Mouse (Mus musculus): ENCODE data around the gene Igf2bp3.
"Not testable (repeated sequence)": the region's sequence is repeated elsewhere in the genome, so short reads cannot be mapped to it uniquely, and the experiment has no call there.

The Igf2bp3 gene

DNA sequence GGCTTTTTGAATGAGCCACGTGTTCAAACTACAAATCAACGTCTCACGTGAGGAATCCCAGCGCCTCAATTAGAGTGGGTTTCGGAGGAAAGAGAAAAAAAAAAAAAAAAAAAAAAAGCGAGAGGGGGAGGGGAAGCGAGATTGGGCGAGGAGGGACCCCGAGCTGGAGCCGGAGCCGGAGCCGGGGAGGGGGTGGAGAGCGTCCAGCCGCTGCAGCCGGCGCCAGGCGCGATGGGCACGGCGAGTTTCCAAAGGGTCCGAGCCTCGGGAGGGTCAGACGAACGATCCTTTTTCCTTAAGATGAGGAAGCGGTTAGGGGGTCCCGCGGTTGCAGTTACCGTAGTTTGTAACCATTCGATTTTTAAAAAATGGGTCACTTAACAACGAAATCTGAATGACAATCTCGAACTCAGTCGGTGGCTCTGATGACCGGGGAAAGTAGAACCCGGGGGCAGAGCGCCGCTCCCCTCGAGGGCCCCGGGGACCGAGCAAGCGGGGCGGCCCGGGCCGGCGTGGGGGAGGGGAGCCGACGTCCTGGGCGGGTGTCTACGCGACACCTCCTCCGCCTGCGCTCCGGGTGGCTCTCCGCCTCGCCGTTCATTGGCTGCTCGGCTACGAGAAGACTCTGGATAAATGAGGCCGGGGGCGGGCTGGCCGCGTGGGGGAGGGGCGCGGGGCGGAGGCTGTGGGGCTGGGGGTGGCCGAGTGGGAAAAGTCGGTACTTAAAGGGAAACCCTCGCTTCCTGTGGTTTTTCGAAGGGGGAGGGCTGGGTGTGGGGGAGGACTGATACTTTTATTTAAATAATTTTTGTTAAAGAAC lies at the start of gene Igf2bp3:
TSS of gene Igf2bp3 (minus strand) at position 30 of the 820 bp plus-strand sequence.
- DNase-seq (ENCODE audit: low spot score): no peak

- DNase-seq (ENCODE audit: low spot score): not testable (repeated sequence)
These were observed 49.7 kb upstream of the Igf2bp3 start for GRCm38 (mm10) chr6:49264446-49264845.

GRCm38 (mm10) chr6:49263847-49264243 lies 49.1 kb upstream of the Igf2bp3 start, which contains the start of gene Tra2a:
TSS of gene Tra2a (minus strand) at chr6:49264033.
- DNase-seq (ENCODE audit: low spot score): peak; percentile 85

DNA sequence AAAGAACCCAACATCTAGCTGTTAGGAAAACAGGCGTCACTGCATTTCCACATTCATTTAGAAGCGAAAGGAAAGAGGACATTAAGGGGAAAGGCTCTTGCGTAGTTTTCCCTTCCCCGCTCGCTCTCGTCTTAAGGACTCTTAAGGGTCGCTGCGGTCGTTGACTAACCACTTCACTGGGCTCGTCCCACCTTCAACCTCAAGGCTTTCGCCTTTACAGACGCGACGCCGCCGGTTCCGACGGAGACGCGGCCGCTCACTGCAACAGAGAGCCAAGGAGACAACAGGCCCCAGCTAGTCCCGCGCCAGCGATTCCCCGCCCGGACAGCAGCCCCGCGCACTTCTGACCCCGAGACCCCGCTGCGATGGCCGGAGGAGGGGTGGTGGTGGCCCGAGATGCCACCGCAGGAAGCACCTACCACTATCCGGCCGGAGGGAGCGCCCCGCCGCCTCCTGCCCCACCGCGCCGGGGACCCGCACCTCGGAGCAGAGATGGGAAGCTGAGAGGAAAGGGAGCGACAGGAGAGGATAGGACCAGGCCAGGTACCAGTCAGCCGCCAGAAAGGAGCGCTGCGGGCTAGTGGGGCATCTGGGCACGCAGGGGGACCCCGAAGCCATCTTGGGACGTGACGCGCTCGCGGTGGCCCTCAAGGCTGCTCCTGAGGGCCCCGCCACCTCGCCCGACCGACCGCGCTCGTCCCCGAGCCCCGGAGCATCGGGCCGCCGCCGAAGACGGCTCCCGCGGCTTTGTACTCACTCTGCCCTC lies 48.5 kb upstream of the Igf2bp3 start:
- DNase-seq (ENCODE audit: low spot score): peak; percentile 10

- DNase-seq (ENCODE audit: low spot score): no peak
These were observed 47.7 kb upstream of the Igf2bp3 start for GRCm38 (mm10) chr6:49262421-49262820.

DNA sequence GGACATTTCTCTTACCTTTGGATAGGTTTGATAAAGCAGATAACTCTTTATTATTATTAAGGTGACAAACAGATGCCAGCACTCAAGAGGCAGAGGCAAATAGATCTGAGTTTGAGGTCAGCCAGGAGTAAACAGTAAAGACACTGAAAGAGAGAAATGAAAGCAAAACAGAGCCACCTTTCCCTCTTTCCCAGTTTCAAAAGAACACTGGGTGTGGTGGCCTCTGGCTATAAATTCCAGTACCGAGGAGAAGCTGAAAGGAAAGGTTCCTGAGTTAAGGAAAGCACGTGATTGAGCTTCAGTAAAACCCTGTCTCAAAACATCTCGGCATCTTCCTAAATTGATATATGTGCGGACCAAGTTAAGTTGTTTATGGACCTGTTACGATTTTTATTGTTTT lies 45.0 kb upstream of the Igf2bp3 start:
- no peak for DNase-seq (ENCODE audit: low spot score)

DNA sequence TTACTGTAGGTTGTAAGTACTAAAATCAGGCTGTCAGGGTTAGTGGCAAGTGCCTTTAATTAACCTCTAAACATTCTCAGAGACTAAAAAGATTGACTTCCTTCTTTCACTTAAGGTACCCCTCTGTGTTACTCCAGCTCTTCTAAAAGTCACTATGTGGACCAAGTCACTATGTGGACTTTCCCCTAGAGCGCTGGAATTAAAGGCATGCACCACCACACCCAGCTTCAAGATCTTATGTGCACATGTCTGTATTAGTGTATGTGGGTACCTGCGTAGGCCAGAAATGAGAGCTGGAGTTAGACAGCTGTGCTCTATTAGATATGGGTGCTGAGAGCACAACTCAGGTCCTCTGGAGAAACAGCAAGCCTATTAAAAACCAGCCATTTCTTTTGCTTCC lies 43.1 kb upstream of the Igf2bp3 start:
- DNase-seq (ENCODE audit: low spot score): no peak

- no peak for DNase-seq (ENCODE audit: low spot score)
These were observed 37.5 kb upstream of the Igf2bp3 start for GRCm38 (mm10) chr6:49252207-49252606.

DNA sequence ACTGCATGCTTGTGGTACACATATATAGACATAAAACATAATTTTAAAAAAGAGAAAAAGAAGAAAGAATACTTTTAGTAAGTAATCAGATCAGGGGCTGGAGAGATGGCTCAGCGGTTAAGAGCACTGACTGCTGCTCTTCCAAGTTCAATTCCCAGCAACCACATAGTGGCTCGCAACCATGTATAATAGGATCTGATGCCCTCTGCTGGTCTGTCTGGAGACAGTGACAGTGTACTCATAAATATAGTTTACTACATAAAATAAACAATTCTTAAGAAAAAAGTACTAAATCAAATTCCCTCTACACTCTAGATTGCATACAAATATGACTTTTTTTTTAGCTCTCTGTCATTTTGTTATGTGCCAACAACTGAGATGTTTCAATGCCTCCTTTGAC lies 36.4 kb upstream of the Igf2bp3 start:
- DNase-seq (ENCODE audit: low spot score): no peak

- DNase-seq (ENCODE audit: low spot score): no peak
These were observed 32.5 kb upstream of the Igf2bp3 start for GRCm38 (mm10) chr6:49247246-49247645.

- DNase-seq (ENCODE audit: low spot score): no peak
These were observed 27.6 kb upstream of the Igf2bp3 start for GRCm38 (mm10) chr6:49242331-49242730.

DNA sequence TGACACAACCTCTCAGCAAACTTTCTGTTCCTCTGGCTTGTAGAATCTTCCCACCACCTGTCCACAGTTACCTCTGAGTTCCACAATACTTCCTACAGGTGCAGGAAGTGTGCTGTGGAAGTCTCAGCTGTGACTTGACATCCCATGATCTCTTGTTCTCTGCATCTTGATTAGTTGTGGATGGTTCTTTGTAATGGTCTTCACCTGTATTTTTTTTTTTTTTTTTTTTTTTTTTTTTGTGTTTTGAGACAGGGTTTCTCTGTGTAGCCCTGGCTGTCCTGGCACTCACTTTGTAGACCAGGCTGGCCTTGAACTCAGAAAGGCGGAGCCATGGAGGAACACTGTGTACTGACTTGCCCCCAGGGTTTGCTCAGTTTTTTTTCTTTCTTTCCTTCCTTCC lies 26.8 kb upstream of the Igf2bp3 start:
- DNase-seq (ENCODE audit: low spot score): no peak

GRCm38 (mm10) chr6:49236331-49236730 lies 21.6 kb upstream of the Igf2bp3 start:
- DNase-seq (ENCODE audit: low spot score): peak; percentile 100

- DNase-seq (ENCODE audit: low spot score): no peak
These were observed 18.6 kb upstream of the Igf2bp3 start for GRCm38 (mm10) chr6:49233356-49233755.

DNA sequence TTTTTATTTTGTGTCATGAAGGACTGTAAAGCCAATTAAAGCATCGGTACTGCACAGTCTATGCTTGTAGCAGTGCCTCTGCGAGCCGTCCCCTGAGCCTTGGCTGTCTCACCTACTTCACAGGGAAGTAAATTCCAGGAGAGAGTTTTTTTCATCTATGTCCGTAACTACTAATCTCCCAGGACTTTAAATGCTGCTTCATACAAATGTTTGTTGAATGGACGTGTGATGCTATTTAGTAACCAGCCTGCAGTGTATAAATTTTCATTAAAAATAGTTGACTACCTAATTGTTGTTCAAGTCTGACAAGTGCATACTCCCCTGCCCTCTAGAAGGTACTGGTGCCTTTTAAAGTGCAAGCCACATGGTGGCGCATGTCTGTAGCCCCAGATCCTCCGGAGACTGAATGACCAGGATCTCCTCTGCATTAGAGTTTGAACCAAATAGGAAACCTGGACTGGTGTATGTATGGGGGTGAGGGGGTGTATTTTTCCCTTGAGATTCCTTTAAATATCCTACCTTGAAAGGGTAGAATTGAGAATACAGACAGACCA lies 13.4 kb upstream of the Igf2bp3 start:
- DNase-seq (ENCODE audit: low spot score): no peak

GRCm38 (mm10) chr6:49227184-49227735 lies 12.5 kb upstream of the Igf2bp3 start:
- no peak for DNase-seq (ENCODE audit: low spot score)

DNA sequence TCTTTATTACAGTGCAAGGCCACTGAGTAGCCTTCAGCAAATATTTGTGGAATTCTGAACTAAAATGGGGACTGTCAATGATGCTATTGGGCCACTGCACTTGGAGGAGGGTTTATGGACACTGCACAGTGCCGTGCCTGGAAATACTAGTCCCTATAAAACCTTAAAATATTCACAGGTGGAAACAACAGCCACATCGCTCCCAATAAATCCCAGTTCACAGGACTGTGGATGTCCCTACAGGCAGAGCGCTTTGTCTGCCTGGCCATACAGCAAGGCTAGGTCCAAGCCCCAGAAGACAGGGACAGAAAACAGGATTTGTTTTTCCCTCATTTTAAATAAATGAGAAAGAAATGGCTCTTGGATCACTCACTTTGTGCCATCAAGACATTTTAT lies 11.0 kb upstream of the Igf2bp3 start:
- DNase-seq (ENCODE audit: low spot score): no peak

GRCm38 (mm10) chr6:49224923-49225727 lies 10.4 kb upstream of the Igf2bp3 start:
- no peak for DNase-seq (ENCODE audit: low spot score)

- DNase-seq (ENCODE audit: low spot score): no peak
These were observed 7.1 kb upstream of the Igf2bp3 start for GRCm38 (mm10) chr6:49221906-49222305.

- DNase-seq (ENCODE audit: low spot score): no peak
These were observed 5.3 kb upstream of the Igf2bp3 start for GRCm38 (mm10) chr6:49219920-49220604.

DNA sequence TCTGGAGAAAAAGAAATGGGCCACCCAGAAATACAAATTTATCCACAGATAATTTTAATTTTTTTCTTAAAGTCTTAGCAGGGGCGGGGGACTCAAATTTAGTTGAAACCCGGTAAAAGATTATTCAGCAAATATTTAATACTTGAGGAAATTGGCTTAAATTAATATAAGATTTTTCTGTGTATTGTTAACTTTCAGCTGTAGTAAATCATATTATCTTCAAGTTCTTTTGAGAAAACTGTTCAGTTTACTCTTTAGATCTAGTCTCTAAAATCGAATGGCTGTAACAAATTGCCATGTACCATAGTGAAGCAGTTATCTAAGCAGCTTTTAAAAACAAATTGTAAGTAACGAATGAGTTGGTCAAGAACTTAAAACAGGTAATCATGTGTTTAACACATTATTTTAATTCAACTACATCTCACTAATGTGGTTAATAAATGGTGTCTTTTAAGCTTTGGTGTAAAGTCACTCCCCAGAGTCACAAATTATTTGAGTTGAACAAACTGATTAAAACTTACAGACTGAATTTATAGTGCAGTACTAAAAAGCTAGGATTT lies 4.3 kb upstream of the Igf2bp3 start:
- no peak for DNase-seq (ENCODE audit: low spot score)

All from layer of hippocampus, adult 9-10 months (tissue).